Mouse (Mus musculus) C2C12 (cell line): ENCODE results near the gene Col9a3.

ENCODE experiments used
- CTCF ChIP-seq: IDR thresholded peaks from one replicate; pipeline ENCODE4 v1.5.1; 2011; ENCODE audit not compliant: control insufficient read depth, insufficient read depth, insufficient read length
- MAX ChIP-seq: IDR thresholded peaks from one replicate; pipeline ENCODE4 v1.6.1; 2011; ENCODE audit warnings: mild to moderate bottlenecking, control low read depth
- MYOD1 ChIP-seq: IDR thresholded peaks from one replicate; pipeline ENCODE4 v1.6.1; 2011; ENCODE audit warnings: low read depth; ENCODE audit not compliant: control insufficient read depth, insufficient read length

DNA sequence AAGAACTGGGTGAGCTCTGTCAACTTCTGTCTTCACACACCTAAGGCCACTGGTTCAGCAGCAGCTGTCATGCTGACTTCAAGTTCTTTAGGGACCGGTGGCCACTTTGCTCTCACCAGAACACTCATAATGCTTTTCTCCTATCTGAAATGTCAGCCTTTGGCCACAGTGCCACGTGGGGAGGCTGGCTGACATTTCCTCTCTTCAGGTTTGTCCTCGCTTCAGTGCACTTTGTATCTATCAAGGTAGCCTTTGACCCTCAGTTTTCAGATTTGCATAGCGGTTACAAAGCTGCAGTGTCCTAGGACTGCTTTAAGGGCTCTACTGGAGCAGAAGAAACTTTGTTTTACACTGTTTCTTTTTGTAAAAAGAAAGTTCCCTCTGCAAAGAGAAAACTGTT is 21.1 kb upstream of the Col9a3 start:
- no peak for TF ChIP-seq CTCF
- TF ChIP-seq MAX = no peak
- TF ChIP-seq MYOD1 = no peak
